Mouse (Mus musculus) adrenal gland, postnatal 25 days (tissue): ENCODE data around the gene Kdm4d. TPM values are rescaled to one million over a fixed set of nuclear protein-coding genes. Genes with fewer than 3 reads are reported as not detected.
"Not testable (repeated sequence)": the region's sequence is repeated elsewhere in the genome, so short reads cannot be mapped to it uniquely, and the experiment has no call there.

Experiments used
- DNase-seq: peaks from one replicate; pipeline ENCODE4 v3.0.0; 2021; ENCODE audit warnings: mixed read lengths
- long read RNA-seq: library from polyadenylated mRNA; stranded (forward); transcript quantifications from one replicate; pipeline ENCODE4 v2.0.0, GENCODE M21; 2021
- total RNA-seq: library from RNA; stranded (reverse); gene quantifications from 2 replicates; pipeline ENCODE4 v1.2.3, GENCODE M21; 2021

Kdm4d gene
- 0.73 TPM in 1 of 2 replicates, not detected in the other for total RNA-seq
- long read RNA-seq, result 0 reads

GRCm38 (mm10) chr9:14500023-14500915, at the start of gene Kdm4d, which contains the start of gene Cwc15:
TSS of gene Kdm4d (minus strand) at chr9:14500482.
TSS of gene Cwc15 (plus strand) at chr9:14500617.
- DNase-seq, result peak; percentile 86

- DNase-seq, result no peak
Measured at GRCm38 (mm10) chr9:14548366-14548761, 48.1 kb upstream of the Kdm4d start.

- DNase-seq, result no peak
Measured at GRCm38 (mm10) chr9:14547584-14548365, 47.5 kb upstream of the Kdm4d start.

- DNase-seq, result no peak
Measured at GRCm38 (mm10) chr9:14544034-14544757, 43.9 kb upstream of the Kdm4d start.

GRCm38 (mm10) chr9:14534833-14535456, 34.7 kb upstream of the Kdm4d start:
- no peak for DNase-seq

GRCm38 (mm10) chr9:14533659-14534058, 33.4 kb upstream of the Kdm4d start:
- no peak for DNase-seq

GRCm38 (mm10) chr9:14532283-14532682, 32.0 kb upstream of the Kdm4d start:
- no peak for DNase-seq

- no peak for DNase-seq
Measured at GRCm38 (mm10) chr9:14530004-14530403, 29.7 kb upstream of the Kdm4d start.

GRCm38 (mm10) chr9:14523408-14524043, 23.2 kb upstream of the Kdm4d start:
- DNase-seq, result peak; percentile 76

- no peak for DNase-seq
Measured at GRCm38 (mm10) chr9:14521695-14522094, 21.4 kb upstream of the Kdm4d start.

GRCm38 (mm10) chr9:14520971-14521670, 20.8 kb upstream of the Kdm4d start:
- no peak for DNase-seq

- no peak for DNase-seq
Measured at GRCm38 (mm10) chr9:14518105-14518504, 17.8 kb upstream of the Kdm4d start.

GRCm38 (mm10) chr9:14517296-14517695, 17.0 kb upstream of the Kdm4d start:
- DNase-seq, result no peak

GRCm38 (mm10) chr9:14512633-14513445, 12.6 kb upstream of the Kdm4d start:
- no peak for DNase-seq

- DNase-seq, result no peak
Measured at GRCm38 (mm10) chr9:14500916-14501424, 688 bp upstream of the Kdm4d start.

- no peak for DNase-seq
Measured at GRCm38 (mm10) chr9:14498896-14499705, 1.2 kb downstream of the Kdm4d start.

- DNase-seq, result not testable (repeated sequence)
Measured at GRCm38 (mm10) chr9:14463668-14464067, 36.6 kb downstream of the Kdm4d start.

- not testable (repeated sequence) for DNase-seq
Measured at GRCm38 (mm10) chr9:14462536-14462935, 37.7 kb downstream of the Kdm4d start.

GRCm38 (mm10) chr9:14456320-14456719, 44.0 kb downstream of the Kdm4d start:
- no peak for DNase-seq
